Mouse (Mus musculus) G1E (cell line): ENCODE measurements around the gene Rapgef5. TPM values are rescaled to one million over a fixed set of nuclear protein-coding genes. Genes with fewer than 3 reads are reported as not detected.

Source experiments
- ATAC-seq: 2 replicates; pipeline ENCODE4 v1.8.0; 2016; ENCODE audit warnings: mild to moderate bottlenecking; ENCODE audit not compliant: insufficient number of reproducible peaks, poor library complexity, low FRiP score, severe bottlenecking; ENCODE audit errors: extremely low read depth
- DNase-seq: peaks from one replicate; pipeline ENCODE4 v3.0.0; 2012; ENCODE audit warnings: low spot score
- H3K27me3 ChIP-seq: 2 replicates; pipeline ENCODE4 v1.6.1; 2012; ENCODE audit warnings: mild to moderate bottlenecking, low read length, inconsistent platforms; ENCODE audit not compliant: insufficient read depth
- H3K36me3 ChIP-seq: replicated peaks from 2 replicates; pipeline ENCODE3; 2012; ENCODE audit warnings: mild to moderate bottlenecking, inconsistent platforms
- H3K4me1 ChIP-seq: 2 replicates; pipeline ENCODE4 v1.6.1; 2012; ENCODE audit warnings: low read depth, low read length, inconsistent platforms, mixed read lengths; ENCODE audit not compliant: insufficient read depth
- H3K4me3 ChIP-seq: 2 replicates; pipeline ENCODE4 v1.5.1; 2012; ENCODE audit warnings: low read depth, mild to moderate bottlenecking, inconsistent platforms, low read length, moderate library complexity, mixed read lengths
- H3K9me3 ChIP-seq: replicated peaks from 2 replicates; pipeline ENCODE4 v1.6.1; 2012; ENCODE audit warnings: inconsistent platforms
- CTCF ChIP-seq: IDR thresholded peaks from 2 replicates; pipeline ENCODE4 v1.5.1; 2012; ENCODE audit warnings: low read depth, low read length, inconsistent platforms, mixed read lengths
- GATA1 ChIP-seq: IDR thresholded peaks from 2 replicates; pipeline ENCODE4 v1.6.1; 2012; ENCODE audit warnings: borderline replicate concordance, low read length, inconsistent platforms, mixed read lengths
- GATA2 ChIP-seq: IDR thresholded peaks from 2 replicates; pipeline ENCODE4 v1.6.1; 2012; ENCODE audit warnings: low read depth, low read length, inconsistent platforms, borderline replicate concordance
- POLR2AphosphoS5 ChIP-seq: IDR thresholded peaks from 2 replicates; pipeline ENCODE4 v1.6.1; 2012; ENCODE audit warnings: low read depth, low read length, inconsistent platforms; ENCODE audit not compliant: insufficient replicate concordance
- TAL1 ChIP-seq: conservative IDR thresholded peaks from 2 replicates; pipeline ENCODE4 v1.6.1; 2012; ENCODE audit warnings: low read depth, low read length, inconsistent platforms, mixed read lengths
- polyA plus RNA-seq: library from polyadenylated mRNA; stranded (reverse); fragments of >175 nt; gene quantifications from 2 replicates; pipeline ENCODE4 v1.2.3, GENCODE M21; 2012
- total RNA-seq, 2 experiments: library from RNA; stranded (forward) in 1 of 2; stranded (reverse) in 1 of 2; fragments of 200-1000 nt in 1 of 2; fragments of >200 nt in 1 of 2; fragmentation: Nextera tagmentation in 1 of 2; gene quantifications; 2 replicates each; pipeline ENCODE4 v1.2.3; 2014 to 2017

Rapgef5 gene
- total and polyA plus RNA-seq, 3 experiments, result 0.66 TPM; not detected in 2

- peaks cover 42% of the 10 kb centered on the region for H3K9me3 ChIP-seq
- H3K4me3 ChIP-seq, result no peak overlapping the region
- no peaks in the 10 kb centered on the region for H3K36me3 ChIP-seq
- H3K27me3 ChIP-seq, result no peaks in the 10 kb centered on the region
- TF ChIP-seq GATA1, result no peak
- no peak for TF ChIP-seq POLR2AphosphoS5
- TF ChIP-seq CTCF, result no peak
- no peak for TF ChIP-seq GATA2
- TF ChIP-seq TAL1, result no peak
- H3K4me1 ChIP-seq, result no peaks in the 10 kb centered on the region
- no peak for ATAC-seq
- DNase-seq, result no peak
These were observed 123.3 kb downstream of the Rapgef5 start for GRCm38 (mm10) chr12:117639356-117640121.

GRCm38 (mm10) chr12:117642512-117642911 is 126.2 kb downstream of the Rapgef5 start:
- no peaks in the 10 kb centered on the region for H3K27me3 ChIP-seq
- no peaks in the 10 kb centered on the region for H3K36me3 ChIP-seq
- no peak overlapping the region for H3K4me3 ChIP-seq
- TF ChIP-seq POLR2AphosphoS5 (no peak), TAL1 (no peak), GATA2 (no peak), CTCF (no peak), GATA1 (no peak)
- H3K4me1 ChIP-seq, result no peaks in the 10 kb centered on the region
- peaks cover 41% of the 10 kb centered on the region for H3K9me3 ChIP-seq
- DNase-seq, result no peak
- no peak for ATAC-seq

GRCm38 (mm10) chr12:117645771-117646170 is 129.5 kb downstream of the Rapgef5 start:
- no peaks in the 10 kb centered on the region for H3K4me1 ChIP-seq
- no peak for DNase-seq
- H3K9me3 ChIP-seq, result peaks cover 26% of the 10 kb centered on the region
- H3K36me3 ChIP-seq, result no peaks in the 10 kb centered on the region
- H3K4me3 ChIP-seq, result no peak overlapping the region
- TF ChIP-seq TAL1 (no peak), GATA2 (no peak), CTCF (no peak), POLR2AphosphoS5 (no peak), GATA1 (no peak)
- ATAC-seq, result no peak
- H3K27me3 ChIP-seq, result no peaks in the 10 kb centered on the region

GRCm38 (mm10) chr12:117653920-117654472 is 137.7 kb downstream of the Rapgef5 start:
- H3K36me3 ChIP-seq, result no peaks in the 10 kb centered on the region
- no peaks in the 10 kb centered on the region for H3K27me3 ChIP-seq
- DNase-seq (no peak), ATAC-seq (no peak)
- no peaks in the 10 kb centered on the region for H3K4me1 ChIP-seq
- TF ChIP-seq CTCF (no peak), GATA2 (no peak), TAL1 (no peak), POLR2AphosphoS5 (no peak), GATA1 (no peak)
- H3K9me3 ChIP-seq, result peaks cover 26% of the 10 kb centered on the region
- H3K4me3 ChIP-seq, result no peak overlapping the region

GRCm38 (mm10) chr12:117656935-117657334 is 140.7 kb downstream of the Rapgef5 start:
- ATAC-seq, result no peak
- Histone ChIP-seq H3K27me3 (no peaks in the 10 kb centered on the region), H3K36me3 (no peaks in the 10 kb centered on the region), H3K4me1 (no peaks in the 10 kb centered on the region), H3K9me3 (peaks cover 20% of the 10 kb centered on the region), H3K4me3 (no peak overlapping the region)
- TF ChIP-seq POLR2AphosphoS5 (no peak), TAL1 (no peak), CTCF (no peak)
- no peak for DNase-seq

- no peak overlapping the region for H3K4me3 ChIP-seq
- DNase-seq, result no peak
- ATAC-seq, result no peak
- H3K36me3 ChIP-seq, result no peaks in the 10 kb centered on the region
- H3K9me3 ChIP-seq, result peaks cover 17% of the 10 kb centered on the region
- no peak for TF ChIP-seq POLR2AphosphoS5
- TF ChIP-seq CTCF, result no peak
- no peak for TF ChIP-seq TAL1
- TF ChIP-seq GATA2, result no peak
- no peaks in the 10 kb centered on the region for H3K4me1 ChIP-seq
- no peaks in the 10 kb centered on the region for H3K27me3 ChIP-seq
These were observed 141.5 kb downstream of the Rapgef5 start for GRCm38 (mm10) chr12:117657766-117658165.

GRCm38 (mm10) chr12:117658821-117659220 is 142.5 kb downstream of the Rapgef5 start:
- ATAC-seq, result no peak
- Histone ChIP-seq H3K4me1 (no peaks in the 10 kb centered on the region), H3K36me3 (no peaks in the 10 kb centered on the region), H3K9me3 (peaks cover 17% of the 10 kb centered on the region), H3K4me3 (no peak overlapping the region), H3K27me3 (no peaks in the 10 kb centered on the region)
- DNase-seq, result no peak
- TF ChIP-seq GATA2, result no peak
- no peak for TF ChIP-seq POLR2AphosphoS5
- TF ChIP-seq CTCF, result no peak
- TF ChIP-seq GATA1, result no peak
- no peak for TF ChIP-seq TAL1
